Mouse (Mus musculus): ENCODE measurements around the gene Clk1.

DNA sequence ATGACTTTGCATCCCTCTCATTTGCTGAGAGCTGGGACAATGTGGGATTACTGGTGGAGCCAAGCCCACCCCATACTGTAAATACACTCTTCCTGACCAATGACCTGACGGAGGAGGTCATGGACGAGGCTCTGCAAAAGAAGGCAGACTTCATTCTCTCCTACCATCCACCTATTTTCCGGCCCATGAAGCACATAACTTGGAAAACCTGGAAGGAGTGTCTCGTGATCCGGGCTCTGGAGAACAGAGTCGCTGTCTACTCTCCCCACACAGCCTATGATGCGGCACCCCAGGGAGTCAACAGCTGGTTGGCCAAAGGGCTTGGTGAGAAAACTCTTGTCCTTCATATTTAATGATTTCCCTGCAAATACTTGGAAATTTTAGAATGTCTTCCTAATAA, 23.9 kb upstream of the Clk1 start:
- TF ChIP-seq ZC3H11A (IDR thresholded peaks at IDR 0.05; ENCODE audit: borderline replicate concordance, low read depth, low read length) (no peak), MAFK (IDR thresholded peaks at IDR 0.05; ENCODE audit: insufficient read depth, low read depth, low read length) (no peak), ZNF384 (IDR thresholded peaks at IDR 0.05; ENCODE audit: low read depth, low read length) (no peak)
